Mouse (Mus musculus): ENCODE results near the gene Rnase1. TPM values are rescaled to one million over a fixed set of nuclear protein-coding genes. Genes with fewer than 3 reads are reported as not detected.
"Not testable (repeated sequence)": the region's sequence is repeated elsewhere in the genome, so short reads cannot be mapped to it uniquely, and the experiment has no call there.

Rnase1 gene
- polyA plus RNA-seq, 2 experiments, result not detected

- not testable (repeated sequence) for H3K27ac ChIP-seq; H3K9me3 ChIP-seq (ENCODE audit: control insufficient read depth, low read length); H3K4me3 ChIP-seq (ENCODE audit: insufficient read depth in 1 of 2, low read depth in 2 of 2, low read length in 2 of 2); DNase-seq (ENCODE audit: low read depth in 3 of 3, low spot score in 3 of 3); H3K9ac ChIP-seq (replicated peaks); H3K36me3 ChIP-seq (replicated peaks; ENCODE audit: control insufficient read depth, insufficient read depth, low read depth); H3K27me3 ChIP-seq (ENCODE audit: control insufficient read depth, insufficient read depth, low read length); H3K4me2 ChIP-seq (ENCODE audit: low read depth)
- WGBS (ENCODE audit: insufficient replicate concordance), result 24% methylated on average over 1 of the region's 1 CpGs
- H3K4me1 ChIP-seq (replicated peaks; ENCODE audit: control insufficient read depth in 2 of 2, insufficient read depth in 2 of 2, low read length in 1 of 2), result peaks cover 0 to 16% of the 10 kb centered on the region in 2 experiments; a peak in 2 of 4 replicates
- peak; percentile 24; the same call in 1 of the 2 replicates for ATAC-seq (ENCODE audit: insufficient read depth)
- TF ChIP-seq CTCF (IDR thresholded peaks at IDR 0.05; ENCODE audit: low read depth), result peak; percentile 79
Measured at GRCm38 (mm10) chr14:51098300-51098699, 48.3 kb downstream of the Rnase1 start.

GRCm38 (mm10) chr14:51095736-51096524 is 50.7 kb downstream of the Rnase1 start:
- Histone ChIP-seq H3K27ac (no peak overlapping the region), H3K4me3 (ENCODE audit: insufficient read depth in 1 of 2, low read depth in 2 of 2, low read length in 2 of 2) (no peak overlapping the region), H3K4me1 (replicated peaks; ENCODE audit: control insufficient read depth in 2 of 2, insufficient read depth in 2 of 2, low read length in 1 of 2) (peaks cover 7 to 26% of the 10 kb centered on the region in 2 experiments), H3K9me3 (ENCODE audit: control insufficient read depth, low read length) (no peaks in the 10 kb centered on the region), H3K27me3 (ENCODE audit: control insufficient read depth, insufficient read depth, low read length) (no peaks in the 10 kb centered on the region), H3K36me3 (replicated peaks; ENCODE audit: control insufficient read depth, insufficient read depth, low read depth) (no peaks in the 10 kb centered on the region), H3K4me2 (ENCODE audit: low read depth) (no peak overlapping the region; the same call in 1 of the 2 replicates), H3K9ac (replicated peaks) (no peak overlapping the region)
- ATAC-seq (ENCODE audit: insufficient read depth) (peak; percentile 34; the same call in 1 of the 2 replicates), DNase-seq (ENCODE audit: low read depth in 3 of 3, low spot score in 3 of 3) (no peak)
- TF ChIP-seq CTCF (IDR thresholded peaks at IDR 0.05; ENCODE audit: low read depth) (no peak), EP300 (IDR thresholded peaks at IDR 0.05; ENCODE audit: low read depth) (no peak)
- 42% methylated on average over 9 of the region's 9 CpGs for WGBS (ENCODE audit: insufficient replicate concordance)

Other genes starting within 250 kb of the Rnase1 start
- gene Klhl33, start 249.3 kb downstream of the Rnase1 start, polyA plus RNA-seq (2012; rRNA removed), result 0.12 and 0.16 TPM in 2 replicates
- 0.08 and 0.15 TPM in 2 replicates for gene Klhl33, start 249.3 kb downstream of the Rnase1 start, polyA plus RNA-seq (2014; fragmentation: Nextera tagmentation; extraction: Ambion mirVana)
- gene Osgep, start 221.9 kb downstream of the Rnase1 start, polyA plus RNA-seq (2012; rRNA removed), result 19.9 and 34.5 TPM in 2 replicates
- gene Osgep, start 221.9 kb downstream of the Rnase1 start, polyA plus RNA-seq (2014; fragmentation: Nextera tagmentation; extraction: Ambion mirVana), result 54.8 and 59.7 TPM in 2 replicates
- 34.5 and 51.3 TPM in 2 replicates for gene Apex1, start 221.8 kb downstream of the Rnase1 start, polyA plus RNA-seq (2012; rRNA removed)
- gene Apex1, start 221.8 kb downstream of the Rnase1 start, polyA plus RNA-seq (2014; fragmentation: Nextera tagmentation; extraction: Ambion mirVana), result 85.7 and 90.8 TPM in 2 replicates
- gene Pip4p1, start 215.9 kb downstream of the Rnase1 start, polyA plus RNA-seq (2012; rRNA removed), result 16.7 and 24.7 TPM in 2 replicates
- gene Pip4p1, start 215.9 kb downstream of the Rnase1 start, polyA plus RNA-seq (2014; fragmentation: Nextera tagmentation; extraction: Ambion mirVana), result 16.9 and 18.7 TPM in 2 replicates
- 65.8 and 81.4 TPM in 2 replicates for gene Pnp, start 215.7 kb downstream of the Rnase1 start, polyA plus RNA-seq (2012; rRNA removed)
- 87.0 and 91.4 TPM in 2 replicates for gene Pnp, start 215.7 kb downstream of the Rnase1 start, polyA plus RNA-seq (2014; fragmentation: Nextera tagmentation; extraction: Ambion mirVana)
- gene Gm49342, start 202.3 kb downstream of the Rnase1 start, polyA plus RNA-seq (2012; rRNA removed), result 41.4 and 65.9 TPM in 2 replicates
- gene Gm49342, start 202.3 kb downstream of the Rnase1 start, polyA plus RNA-seq (2014; fragmentation: Nextera tagmentation; extraction: Ambion mirVana), result not detected in 2 replicates
- 6.5 and 9.8 TPM in 2 replicates for gene Pnp2, start 190.8 kb downstream of the Rnase1 start, polyA plus RNA-seq (2012; rRNA removed)
- gene Pnp2, start 190.8 kb downstream of the Rnase1 start, polyA plus RNA-seq (2014; fragmentation: Nextera tagmentation; extraction: Ambion mirVana), result 12.0 and 13.7 TPM in 2 replicates
- gene Rnase10, start 139.0 kb downstream of the Rnase1 start, polyA plus RNA-seq (2012; rRNA removed), result not detected in 2 replicates
- not detected in 2 replicates for gene Rnase10, start 139.0 kb downstream of the Rnase1 start, polyA plus RNA-seq (2014; fragmentation: Nextera tagmentation; extraction: Ambion mirVana)
- gene Rnase9, start 104.9 kb downstream of the Rnase1 start, polyA plus RNA-seq (2012; rRNA removed), result not detected in 2 replicates
- not detected in 2 replicates for gene Rnase9, start 104.9 kb downstream of the Rnase1 start, polyA plus RNA-seq (2014; fragmentation: Nextera tagmentation; extraction: Ambion mirVana)
- gene Rnase11, start 96.6 kb downstream of the Rnase1 start, polyA plus RNA-seq (2012; rRNA removed), result not detected in 2 replicates
- not detected in 2 replicates for gene Rnase11, start 96.6 kb downstream of the Rnase1 start, polyA plus RNA-seq (2014; fragmentation: Nextera tagmentation; extraction: Ambion mirVana)
- 0.69 and 0.95 TPM in 2 replicates for gene Rnase12, start 89.1 kb downstream of the Rnase1 start, polyA plus RNA-seq (2012; rRNA removed)
- gene Rnase12, start 89.1 kb downstream of the Rnase1 start, polyA plus RNA-seq (2014; fragmentation: Nextera tagmentation; extraction: Ambion mirVana), result 0.91 and 1.8 TPM in 2 replicates
- not detected in 2 replicates for gene Olfr750, start 72.3 kb downstream of the Rnase1 start, polyA plus RNA-seq (2012; rRNA removed)
- gene Olfr750, start 72.3 kb downstream of the Rnase1 start, polyA plus RNA-seq (2014; fragmentation: Nextera tagmentation; extraction: Ambion mirVana), result not detected in 2 replicates
- gene Rnase4, start 55.7 kb downstream of the Rnase1 start, polyA plus RNA-seq (2012; rRNA removed), result 12.8 and 15.0 TPM in 2 replicates
- gene Rnase4, start 55.7 kb downstream of the Rnase1 start, polyA plus RNA-seq (2014; fragmentation: Nextera tagmentation; extraction: Ambion mirVana), result 20.2 and 21.9 TPM in 2 replicates
- gene Ang, start 55.6 kb downstream of the Rnase1 start, polyA plus RNA-seq (2012; rRNA removed), result 3.3 and 3.4 TPM in 2 replicates
- 5.4 and 7.1 TPM in 2 replicates for gene Ang, start 55.6 kb downstream of the Rnase1 start, polyA plus RNA-seq (2014; fragmentation: Nextera tagmentation; extraction: Ambion mirVana)
- gene Eddm3b, start 32.4 kb downstream of the Rnase1 start, polyA plus RNA-seq (2012; rRNA removed), result not detected in 2 replicates
- gene Eddm3b, start 32.4 kb downstream of the Rnase1 start, polyA plus RNA-seq (2014; fragmentation: Nextera tagmentation; extraction: Ambion mirVana), result not detected in 2 replicates
- 1.9 and 2.8 TPM in 2 replicates for gene Rnase6, start 22.9 kb downstream of the Rnase1 start, polyA plus RNA-seq (2012; rRNA removed)
- gene Rnase6, start 22.9 kb downstream of the Rnase1 start, polyA plus RNA-seq (2014; fragmentation: Nextera tagmentation; extraction: Ambion mirVana), result 3.6 TPM in 2 replicates
- not detected in 2 replicates for gene Rnase2b, start 15.5 kb upstream of the Rnase1 start, polyA plus RNA-seq (2012; rRNA removed)
- gene Rnase2b, start 15.5 kb upstream of the Rnase1 start, polyA plus RNA-seq (2014; fragmentation: Nextera tagmentation; extraction: Ambion mirVana), result not detected in 2 replicates
- gene Ang2, start 52.4 kb upstream of the Rnase1 start, polyA plus RNA-seq (2012; rRNA removed), result not detected in 2 replicates
- not detected in 2 replicates for gene Ang2, start 52.4 kb upstream of the Rnase1 start, polyA plus RNA-seq (2014; fragmentation: Nextera tagmentation; extraction: Ambion mirVana)
- not detected in 2 replicates for gene Ear14, start 56.6 kb upstream of the Rnase1 start, polyA plus RNA-seq (2012; rRNA removed)
- not detected in 2 replicates for gene Ear14, start 56.6 kb upstream of the Rnase1 start, polyA plus RNA-seq (2014; fragmentation: Nextera tagmentation; extraction: Ambion mirVana)
- gene Rnase2a, start 109.3 kb upstream of the Rnase1 start, polyA plus RNA-seq (2012; rRNA removed), result not detected in 2 replicates
- gene Rnase2a, start 109.3 kb upstream of the Rnase1 start, polyA plus RNA-seq (2014; fragmentation: Nextera tagmentation; extraction: Ambion mirVana), result not detected in 2 replicates
- gene Gm7247, start 215.0 kb upstream of the Rnase1 start, polyA plus RNA-seq (2012; rRNA removed), result not detected in 2 replicates
- not detected in 2 replicates for gene Gm7247, start 215.0 kb upstream of the Rnase1 start, polyA plus RNA-seq (2014; fragmentation: Nextera tagmentation; extraction: Ambion mirVana)

Measured in liver, embryonic 14.5 days (tissue).